Mouse (Mus musculus) layer of hippocampus, adult 2 months (tissue): ENCODE measurements at regions not wholly inside any gene's neighbourhood (a gene's known extent, or its start where the extent isn't known, plus 50 kb on each side); places are given as distances from the start of the nearest gene placed in this dataset.

Experiments
- DNase-seq, 2 experiments: peaks; one replicate each; pipeline ENCODE4 v3.0.0; 2022; ENCODE audit warnings: low spot score in 2 of 2
- H3K27ac ChIP-seq: fragments of 200-600 bp; 2 replicates; pipeline ENCODE4 v1.8.1; 2022
- H3K4me3 ChIP-seq: fragments of 200-600 bp; 2 replicates; pipeline ENCODE4 v1.8.1; 2022; ENCODE audit warnings: mild to moderate bottlenecking
- CTCF ChIP-seq: fragments of 200-600 bp; conservative IDR thresholded peaks from 2 replicates; pipeline ENCODE4 v1.8.1; 2022; ENCODE audit warnings: antibody characterized with exemption, mild to moderate bottlenecking, moderate library complexity

GRCm38 (mm10) chr9:18210721-18211120 is 81.2 kb upstream of the Chordc1 start:
- Histone ChIP-seq H3K4me3 (no peak overlapping the region), H3K27ac (no peak overlapping the region)
- no peak for TF ChIP-seq CTCF
- DNase-seq = no peak

- no peak overlapping the region for H3K4me3 ChIP-seq
- no peak for TF ChIP-seq CTCF
- H3K27ac ChIP-seq = no peak overlapping the region
- no peak for DNase-seq
Observed at GRCm38 (mm10) chr9:18226644-18227043, 65.3 kb upstream of the Chordc1 start.

- Histone ChIP-seq H3K27ac (no peak overlapping the region), H3K4me3 (no peak overlapping the region)
- TF ChIP-seq CTCF = peak; percentile 87
- DNase-seq = peak in 1 of 2 experiments; percentile 10
Observed at GRCm38 (mm10) chr9:18229933-18230332, 62.0 kb upstream of the Chordc1 start.
